Mouse (Mus musculus) splenic B cell, adult 2 months (primary cell): Measurements from ENCODE around the gene Nup214.

Experiments used
- DNase-seq: peaks from one replicate; pipeline ENCODE4 v3.0.0-alpha.2; 2011; ENCODE audit warnings: low read depth, low spot score
- H3K27me3 ChIP-seq: 2 replicates; pipeline ENCODE4 v1.6.1; 2012; ENCODE audit warnings: mild to moderate bottlenecking, low read length, moderate library complexity, mixed read lengths; ENCODE audit not compliant: control insufficient read depth, poor library complexity, insufficient read depth, severe bottlenecking
- H3K36me3 ChIP-seq: 2 replicates; pipeline ENCODE4 v1.6.1; 2012; ENCODE audit warnings: mild to moderate bottlenecking, low read length, moderate library complexity, mixed read lengths; ENCODE audit not compliant: control insufficient read depth, poor library complexity, insufficient read depth, severe bottlenecking

Nup214 gene

DNA sequence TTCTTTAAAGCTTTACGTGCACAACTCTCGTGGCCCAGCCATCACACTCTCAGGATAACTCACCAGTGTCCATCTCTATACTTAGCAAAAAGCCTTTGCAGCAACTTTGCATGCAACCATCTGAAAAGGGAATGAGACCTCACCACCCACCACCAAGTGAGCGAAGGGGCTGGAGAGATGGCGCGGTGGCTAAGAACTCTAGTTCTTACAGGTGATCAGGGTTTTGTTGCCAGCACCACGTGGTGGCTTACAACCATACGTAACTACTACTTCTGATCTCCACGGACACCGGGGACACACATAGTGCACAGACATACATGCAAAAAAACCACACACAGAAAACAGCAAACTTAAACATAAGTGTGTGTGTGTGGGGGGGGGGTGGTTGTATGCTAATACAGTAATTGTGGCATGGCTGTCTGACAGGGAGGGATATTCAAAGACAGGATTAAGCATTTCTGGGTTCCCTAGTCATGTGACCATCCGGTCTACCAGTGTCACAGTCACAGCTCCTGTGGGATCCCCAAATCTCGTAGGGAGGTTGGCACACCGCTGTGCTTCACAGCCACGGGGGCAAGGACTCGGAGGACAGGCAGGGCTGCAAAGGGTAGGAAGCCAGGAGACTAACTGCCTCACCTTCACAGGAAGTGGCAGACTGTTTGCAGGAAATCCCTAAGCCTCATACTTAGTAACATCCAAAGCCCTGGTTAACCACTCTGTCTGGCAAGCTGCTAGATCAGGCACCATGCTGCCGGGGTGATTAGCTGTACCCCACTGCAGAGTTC lies 88.6 kb downstream of the Nup214 start:
- no peak for DNase-seq
- H3K36me3 ChIP-seq: no peaks in the 10 kb centered on the region

GRCm38 (mm10) chr2:32063451-32064151 lies 89.4 kb downstream of the Nup214 start:
- Histone ChIP-seq H3K36me3 (0 out of 2 replicates have a peak, but pooled peaks cover 2% of the 10 kb centered on the region), H3K27me3 (no peaks in the 10 kb centered on the region)
- DNase-seq: no peak

More for the DNA sequence above, 88.6 kb downstream of the Nup214 start:
- no peaks in the 10 kb centered on the region for H3K27me3 ChIP-seq

DNA sequence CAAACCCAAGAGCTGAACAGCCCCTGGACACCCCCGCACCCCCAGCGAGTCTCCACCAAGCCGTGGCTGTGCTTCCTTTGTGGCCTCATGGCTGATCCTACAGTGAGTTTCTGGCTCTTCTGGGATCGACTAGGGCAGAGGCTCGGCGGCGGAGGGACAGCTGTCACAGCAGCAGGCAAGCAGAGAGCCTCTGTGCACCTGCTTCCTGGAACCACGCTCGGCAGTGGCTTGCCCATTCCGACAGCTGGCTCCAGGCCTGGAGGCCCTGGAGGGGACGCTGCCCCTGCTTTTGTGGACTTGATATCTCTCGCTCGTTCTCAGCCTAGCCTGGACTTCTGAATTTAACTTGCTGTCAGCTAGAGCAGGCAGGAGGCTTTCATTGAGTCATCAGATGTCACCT lies 90.7 kb downstream of the Nup214 start:
- no peak for DNase-seq

GRCm38 (mm10) chr2:32065371-32065791 lies 91.1 kb downstream of the Nup214 start:
- peak; percentile 63 for DNase-seq
- no peaks in the 10 kb centered on the region for H3K27me3 ChIP-seq

More for the DNA sequence above, 90.7 kb downstream of the Nup214 start:
- no peaks in the 10 kb centered on the region for H3K27me3 ChIP-seq
- peaks cover 7% of the 10 kb centered on the region; the same call in 1 of the 2 replicates for H3K36me3 ChIP-seq

GRCm38 (mm10) chr2:32066005-32066404 lies 91.8 kb downstream of the Nup214 start:
- DNase-seq: no peak
- peaks cover 7% of the 10 kb centered on the region; the same call in 1 of the 2 replicates for H3K36me3 ChIP-seq

More at GRCm38 (mm10) chr2:32065371-32065791, 91.1 kb downstream of the Nup214 start:
- peaks cover 7% of the 10 kb centered on the region; the same call in 1 of the 2 replicates for H3K36me3 ChIP-seq

GRCm38 (mm10) chr2:32068811-32069607 lies 94.8 kb downstream of the Nup214 start:
- Histone ChIP-seq H3K36me3 (peaks cover 9% of the 10 kb centered on the region), H3K27me3 (no peaks in the 10 kb centered on the region)
- no peak for DNase-seq

More at GRCm38 (mm10) chr2:32066005-32066404, 91.8 kb downstream of the Nup214 start:
- H3K27me3 ChIP-seq: no peaks in the 10 kb centered on the region

DNA sequence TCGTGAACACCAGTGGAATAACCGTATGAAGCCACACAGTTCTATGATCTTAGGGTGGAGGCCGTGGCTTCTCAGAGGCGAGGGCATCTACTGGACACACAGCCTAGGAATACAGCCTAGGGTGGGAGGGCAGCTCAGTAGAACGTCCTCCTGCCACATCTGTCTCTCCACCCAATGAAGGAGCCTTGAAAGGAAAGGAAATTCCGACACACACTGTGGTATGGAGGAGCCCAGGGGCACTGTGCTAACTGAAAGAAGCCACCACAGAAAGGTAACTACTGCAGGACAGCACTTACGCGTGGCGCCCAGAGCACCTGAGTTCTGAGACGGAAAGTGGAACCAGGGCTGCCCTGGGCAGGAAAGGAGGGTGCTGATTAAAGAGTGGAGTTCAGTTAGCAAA lies 96.5 kb downstream of the Nup214 start:
- no peaks in the 10 kb centered on the region for H3K27me3 ChIP-seq
- DNase-seq: no peak
- peaks cover 9% of the 10 kb centered on the region for H3K36me3 ChIP-seq

DNA sequence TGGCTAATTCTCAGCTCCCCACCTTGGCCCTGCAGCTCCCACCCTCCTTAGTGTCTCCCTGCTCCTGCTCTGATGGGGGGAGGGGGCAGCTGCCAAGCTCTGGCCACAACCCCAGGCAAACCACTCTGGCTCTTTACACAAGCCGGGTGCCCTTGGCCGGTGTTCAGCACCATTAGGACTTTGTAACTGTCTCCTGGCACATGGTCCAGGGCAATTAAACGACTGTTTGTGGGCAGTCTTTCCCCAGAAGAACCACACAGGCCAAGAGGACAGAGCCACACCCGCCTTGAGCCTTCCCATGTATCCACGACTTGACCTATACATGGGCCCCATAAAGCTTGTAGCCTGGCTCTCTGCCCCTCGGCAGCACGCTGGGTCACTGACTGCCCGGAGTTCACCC lies 100.2 kb downstream of the Nup214 start:
- Histone ChIP-seq H3K36me3 (peaks cover 2% of the 10 kb centered on the region), H3K27me3 (no peaks in the 10 kb centered on the region)
- DNase-seq: no peak

DNA sequence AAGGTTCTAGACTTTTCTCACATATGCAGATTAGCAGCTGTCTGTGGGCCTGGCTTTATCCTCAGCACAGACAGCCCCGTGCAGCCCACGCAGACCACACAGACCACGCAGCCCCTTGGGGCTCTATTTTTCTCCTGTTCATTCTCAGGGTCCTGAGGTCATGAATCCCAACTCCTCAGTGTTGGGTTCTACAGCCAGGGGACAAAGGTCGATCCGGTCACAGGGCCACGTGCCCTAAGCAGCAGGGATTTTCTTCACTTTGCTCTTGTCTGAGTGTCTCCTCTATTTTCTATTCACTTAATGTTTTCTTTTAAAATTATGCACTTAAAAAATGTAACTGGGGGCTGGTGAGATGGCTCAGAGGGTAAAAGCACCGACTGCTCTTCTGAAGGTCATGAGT lies 101.1 kb downstream of the Nup214 start:
- H3K36me3 ChIP-seq: peaks cover 2% of the 10 kb centered on the region; the same call in 1 of the 2 replicates
- no peak for DNase-seq
- H3K27me3 ChIP-seq: no peaks in the 10 kb centered on the region

DNA sequence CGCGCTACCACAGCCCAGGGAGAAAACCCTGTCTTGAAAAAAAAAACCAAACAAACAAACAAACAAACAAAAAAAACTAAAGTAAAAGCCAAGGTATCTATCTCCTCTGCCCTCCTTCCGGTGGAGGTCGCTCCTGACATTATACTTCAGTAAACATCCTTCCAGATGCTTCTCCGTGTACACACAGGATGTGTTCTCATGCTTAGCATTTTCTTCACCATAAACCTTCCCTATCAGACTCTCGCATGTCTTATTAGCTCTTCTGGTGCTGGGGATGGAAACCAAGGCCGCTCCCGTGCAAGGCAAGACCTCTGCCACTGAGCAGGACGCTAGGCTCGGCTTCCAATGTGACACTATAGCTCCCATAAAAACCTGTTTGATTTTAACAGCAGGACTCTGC lies 103.5 kb downstream of the Nup214 start:
- H3K27me3 ChIP-seq: no peaks in the 10 kb centered on the region
- DNase-seq: no peak
- no peaks in the 10 kb centered on the region for H3K36me3 ChIP-seq

GRCm38 (mm10) chr2:32078522-32078921 lies 104.3 kb downstream of the Nup214 start:
- Histone ChIP-seq H3K36me3 (no peaks in the 10 kb centered on the region), H3K27me3 (no peaks in the 10 kb centered on the region)
- DNase-seq: peak; percentile 51

GRCm38 (mm10) chr2:32079191-32079725 lies 105.0 kb downstream of the Nup214 start:
- Histone ChIP-seq H3K36me3 (no peaks in the 10 kb centered on the region), H3K27me3 (no peaks in the 10 kb centered on the region)
- no peak for DNase-seq

DNA sequence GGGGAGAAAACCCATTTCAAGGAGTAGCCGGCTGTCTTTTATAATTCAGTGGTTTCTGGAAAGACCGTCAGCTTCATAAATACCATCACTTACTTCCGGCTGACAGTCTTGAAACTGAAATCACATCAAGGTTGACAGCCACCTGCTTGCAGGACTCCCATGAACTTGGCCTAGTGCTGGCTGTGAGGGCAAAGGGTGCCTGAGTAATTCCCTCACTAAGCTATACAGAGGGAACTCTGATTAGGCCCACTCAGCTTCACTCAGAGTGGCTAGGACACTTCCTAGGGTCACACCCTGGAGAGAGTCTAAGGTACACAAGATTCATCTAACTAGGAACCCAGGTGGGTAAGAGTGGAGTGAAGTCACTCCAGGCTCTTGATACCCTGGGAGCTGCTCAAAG lies 106.4 kb downstream of the Nup214 start:
- H3K36me3 ChIP-seq: no peaks in the 10 kb centered on the region
- DNase-seq: peak; percentile 50
- no peaks in the 10 kb centered on the region for H3K27me3 ChIP-seq

- peak; percentile 60 for DNase-seq
- H3K36me3 ChIP-seq: no peaks in the 10 kb centered on the region
- H3K27me3 ChIP-seq: no peaks in the 10 kb centered on the region
Observed at GRCm38 (mm10) chr2:32081296-32081929, 107.2 kb downstream of the Nup214 start.
